Mouse (Mus musculus) activated CD4-positive, CD25-positive, alpha-beta regulatory T cell, adult 4 months (primary cell): ENCODE data around the gene Rmdn3. TPM values are rescaled to one million over a fixed set of nuclear protein-coding genes. Genes with fewer than 3 reads are reported as not detected.

Source experiments
- ATAC-seq: one replicate; pipeline ENCODE4 v1.8.0; 2017
- polyA plus RNA-seq, 2 experiments: library from polyadenylated mRNA; unstranded; fragments of 100-300 nt; shearing (Covaris generic); gene quantifications; one replicate each; pipeline ENCODE4 v1.2.1; 2017

Rmdn3 gene
- 10 to 100 TPM; 10.5 to 15.3 TPM for polyA plus RNA-seq

GRCm38 (mm10) chr2:119156681-119157572 is at the start of gene Rmdn3:
Rmdn3 (minus strand) TSS chr2:119157034.
- peak; percentile 95 for ATAC-seq

- ATAC-seq, result no peak
These were observed 47.1 kb upstream of the Rmdn3 start for GRCm38 (mm10) chr2:119203871-119204460.

- no peak for ATAC-seq
These were observed 46.1 kb upstream of the Rmdn3 start for GRCm38 (mm10) chr2:119202914-119203453.

- ATAC-seq, result no peak
These were observed 42.1 kb upstream of the Rmdn3 start for GRCm38 (mm10) chr2:119198934-119199333.

GRCm38 (mm10) chr2:119198049-119198448 is 41.2 kb upstream of the Rmdn3 start:
- ATAC-seq, result no peak

- no peak for ATAC-seq
These were observed 40.7 kb upstream of the Rmdn3 start for GRCm38 (mm10) chr2:119197493-119197892.

GRCm38 (mm10) chr2:119196316-119197108 is 39.7 kb upstream of the Rmdn3 start:
- ATAC-seq, result no peak

GRCm38 (mm10) chr2:119194140-119194539 is 37.3 kb upstream of the Rmdn3 start:
- no peak for ATAC-seq

GRCm38 (mm10) chr2:119190969-119191368 is 34.1 kb upstream of the Rmdn3 start:
- no peak for ATAC-seq

- peak; percentile 91 for ATAC-seq
These were observed 32.3 kb upstream of the Rmdn3 start for GRCm38 (mm10) chr2:119189029-119189710.

GRCm38 (mm10) chr2:119182914-119183313 is 26.1 kb upstream of the Rmdn3 start:
- ATAC-seq, result no peak

GRCm38 (mm10) chr2:119177384-119177939 is 20.6 kb upstream of the Rmdn3 start:
- ATAC-seq, result no peak

- no peak for ATAC-seq
These were observed 19.9 kb upstream of the Rmdn3 start for GRCm38 (mm10) chr2:119176761-119177160.

- no peak for ATAC-seq
These were observed 18.8 kb upstream of the Rmdn3 start for GRCm38 (mm10) chr2:119175614-119176013.

- ATAC-seq, result no peak
These were observed 18.0 kb upstream of the Rmdn3 start for GRCm38 (mm10) chr2:119174866-119175265.

- ATAC-seq, result no peak
These were observed 17.3 kb upstream of the Rmdn3 start, which contains the start of gene Gm14137 for GRCm38 (mm10) chr2:119173991-119174651. Gm14137 (plus strand) TSS chr2:119174509.

GRCm38 (mm10) chr2:119172862-119173576 is 16.2 kb upstream of the Rmdn3 start:
- ATAC-seq, result no peak

- no peak for ATAC-seq
These were observed 15.6 kb upstream of the Rmdn3 start for GRCm38 (mm10) chr2:119172446-119172845.

- no peak for ATAC-seq
These were observed 14.7 kb upstream of the Rmdn3 start for GRCm38 (mm10) chr2:119171574-119171973.

GRCm38 (mm10) chr2:119170282-119170681 is 13.4 kb upstream of the Rmdn3 start:
- ATAC-seq, result no peak

GRCm38 (mm10) chr2:119167866-119168256 is 11.0 kb upstream of the Rmdn3 start:
- no peak for ATAC-seq
